Comparison of ENCODE assay signal across 10 mouse cellular contexts in genomic region chr7:135768064-135768463, GRCm38 (mm10).
"Had no signal": no experiment of that assay in that cellular context is flagged by ENCODE, and none has a peak within 500 bp of the region (broad histone marks: within the 10 kb centered on the region; RNA-seq: fewer than 3 reads in every experiment).

No protein-coding gene starts in this region.

- H3K36me3 ChIP-seq: limb, embryonic 10.5 days; limb, embryonic 13.5 days; liver, embryonic 12.5 days; liver, embryonic 15.5 days; lung, embryonic 15.5 days; midbrain, embryonic 10.5 days; neural tube, embryonic 12.5 days had no signal

- H3K27ac ChIP-seq: limb, embryonic 10.5 days; limb, embryonic 13.5 days; liver, embryonic 12.5 days; liver, embryonic 15.5 days; lung, embryonic 15.5 days; midbrain, embryonic 10.5 days; neural tube, embryonic 12.5 days; stomach, postnatal 0 days had no signal

- H3K4me2 ChIP-seq: limb, embryonic 13.5 days; liver, embryonic 12.5 days; liver, embryonic 15.5 days; lung, embryonic 15.5 days; neural tube, embryonic 12.5 days had no signal

- H3K9me3 ChIP-seq: limb, embryonic 10.5 days; limb, embryonic 13.5 days; liver, embryonic 12.5 days; liver, embryonic 15.5 days; lung, embryonic 15.5 days; megakaryocyte, embryonic 14.5 days; midbrain, embryonic 10.5 days; neural tube, embryonic 12.5 days had no signal

- ATAC-seq: liver, embryonic 12.5 days; midbrain, embryonic 16.5 days had no signal

- H3K9ac ChIP-seq: limb, embryonic 13.5 days; liver, embryonic 12.5 days; liver, embryonic 15.5 days; lung, embryonic 15.5 days; neural tube, embryonic 12.5 days had no signal

- H3K27me3 ChIP-seq: limb, embryonic 13.5 days; liver, embryonic 12.5 days; lung, embryonic 15.5 days; neural tube, embryonic 12.5 days had no signal

- H3K4me3 ChIP-seq: limb, embryonic 10.5 days; limb, embryonic 13.5 days; liver, embryonic 12.5 days; liver, embryonic 15.5 days; lung, embryonic 15.5 days; megakaryocyte, embryonic 14.5 days; midbrain, embryonic 10.5 days; neural tube, embryonic 12.5 days had no signal

- H3K4me1 ChIP-seq: liver, embryonic 12.5 days; liver, embryonic 15.5 days; megakaryocyte, embryonic 14.5 days; midbrain, embryonic 10.5 days had no signal
